Mouse (Mus musculus) CH12.LX (cell line): Measurements from ENCODE around the gene Lcn4.

Source experiments
- CHD1 ChIP-seq: IDR thresholded peaks from 2 replicates; pipeline ENCODE4 v1.6.1; 2012; ENCODE audit warnings: low read depth, low read length, improper control_type of control experiment, inconsistent platforms
- CTCF ChIP-seq, 2 experiments: IDR thresholded peaks in 1 of 2; conservative IDR thresholded peaks in 1 of 2; 2 replicates each; pipeline ENCODE4 v1.5.1; 2011 to 2012; ENCODE audit warnings: low read depth in 2 of 2, low read length in 2 of 2, improper control_type of control experiment in 1 of 2, inconsistent platforms in 1 of 2, mild to moderate bottlenecking in 1 of 2, moderate library complexity in 1 of 2
- EP300 ChIP-seq: IDR thresholded peaks from 2 replicates; pipeline ENCODE4 v1.6.1; 2011; ENCODE audit warnings: low read length, improper control_type of control experiment
- JUND ChIP-seq: conservative IDR thresholded peaks from 2 replicates; pipeline ENCODE4 v1.6.1; 2011; ENCODE audit warnings: low read depth, low read length, improper control_type of control experiment
- MAX ChIP-seq: IDR thresholded peaks from 2 replicates; pipeline ENCODE4 v1.6.1; 2011; ENCODE audit warnings: low read length, improper control_type of control experiment
- MYC ChIP-seq: IDR thresholded peaks from 2 replicates; pipeline ENCODE4 v1.6.1; 2011; ENCODE audit warnings: low read depth, mild to moderate bottlenecking, improper control_type of control experiment, low read length
- POLR2A ChIP-seq: IDR thresholded peaks from 2 replicates; pipeline ENCODE4 v1.6.1; 2011; ENCODE audit warnings: low read depth, mild to moderate bottlenecking, improper control_type of control experiment, low read length
- RCOR1 ChIP-seq: conservative IDR thresholded peaks from 2 replicates; pipeline ENCODE4 v1.6.1; 2012; ENCODE audit warnings: low read depth, mild to moderate bottlenecking, inconsistent platforms, low read length, improper control_type of control experiment
- USF1 ChIP-seq: IDR thresholded peaks from 2 replicates; pipeline ENCODE4 v1.6.1; 2014; ENCODE audit warnings: low read depth, mild to moderate bottlenecking, inconsistent platforms, low read length, improper control_type of control experiment
- ZKSCAN1 ChIP-seq: IDR thresholded peaks from 2 replicates; pipeline ENCODE4 v1.6.1; 2012; ENCODE audit warnings: low read depth, inconsistent platforms, low read length, improper control_type of control experiment, borderline replicate concordance
- ZMIZ1 ChIP-seq: IDR thresholded peaks from 2 replicates; pipeline ENCODE4 v1.6.1; 2012; ENCODE audit warnings: low read depth, mild to moderate bottlenecking, inconsistent platforms, low read length, improper control_type of control experiment
- ZNF384 ChIP-seq: IDR thresholded peaks from 2 replicates; pipeline ENCODE4 v1.6.1; 2012; ENCODE audit warnings: low read depth, low read length, improper control_type of control experiment, inconsistent platforms

DNA sequence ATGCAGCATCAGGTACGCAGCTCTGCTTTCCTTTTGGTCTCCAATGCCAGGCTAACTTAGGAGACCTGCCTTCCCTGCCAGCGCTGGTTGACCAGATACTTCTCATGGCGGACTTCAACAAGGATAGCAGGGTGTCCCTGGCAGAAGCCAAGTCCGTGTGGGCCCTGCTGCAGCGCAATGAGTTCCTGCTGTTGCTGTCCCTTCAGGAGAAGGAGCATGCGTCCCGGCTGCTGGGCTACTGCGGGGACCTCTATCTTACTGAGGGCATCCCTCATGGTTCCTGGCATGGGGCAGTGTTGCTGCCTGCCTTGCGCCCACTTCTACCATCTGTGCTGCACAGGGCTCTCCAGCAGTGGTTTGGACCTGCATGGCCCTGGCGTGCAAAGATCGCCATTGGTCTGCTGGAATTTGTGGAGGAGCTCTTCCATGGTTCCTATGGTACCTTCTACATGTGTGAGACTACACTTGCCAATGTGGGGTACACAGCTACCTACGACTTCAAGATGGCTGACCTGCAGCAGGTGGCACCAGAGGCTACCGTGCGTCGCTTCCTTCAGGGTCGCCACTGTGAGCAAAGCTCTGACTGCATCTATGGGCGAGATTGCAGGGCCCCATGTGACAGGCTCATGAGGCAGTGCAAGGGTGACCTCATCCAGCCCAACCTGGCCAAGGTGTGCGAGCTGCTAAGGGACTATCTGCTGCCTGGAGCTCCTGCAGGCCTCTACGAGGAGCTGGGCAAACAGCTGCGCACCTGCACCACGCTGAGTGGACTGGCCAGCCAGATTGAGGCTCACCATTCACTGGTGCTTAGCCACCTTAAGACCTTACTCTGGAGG lies 35.4 kb downstream of the Lcn4 start:
- TF ChIP-seq CHD1, result no peak
- TF ChIP-seq ZKSCAN1, result no peak
- TF ChIP-seq ZMIZ1, result peak; percentile 23; the same call in 1 of the 2 replicates
- TF ChIP-seq POLR2A, result no peak; the same call in none of the 2 replicates
- TF ChIP-seq RCOR1, result no peak
- no peak for TF ChIP-seq EP300
- no peak for TF ChIP-seq MYC
- TF ChIP-seq CTCF (conservative IDR thresholded peaks at IDR 0.05 in 1 of 2, IDR thresholded peaks at IDR 0.05 in 1 of 2; ENCODE audit: low read depth in 2 of 2, low read length in 2 of 2), result no peak
- TF ChIP-seq ZNF384, result no peak
- no peak for TF ChIP-seq JUND
- no peak for TF ChIP-seq USF1
- TF ChIP-seq MAX, result no peak
